Mouse (Mus musculus): ENCODE measurements around the gene Pacsin2.

GRCm38 (mm10) chr15:83337903-83338870, 126.2 kb downstream of the Pacsin2 start:
- TF ChIP-seq CTCF (IDR thresholded peaks at IDR 0.05; ENCODE audit: low read depth, low read length) (no peak), POLR2A (IDR thresholded peaks at IDR 0.05; ENCODE audit: extremely low read depth, insufficient read depth, low read length) (no peak)
